Mouse (Mus musculus) stomach, adult 2 months (tissue): Measurements from ENCODE around the gene Gm5065. TPM values are rescaled to one million over a fixed set of nuclear protein-coding genes. Genes with fewer than 3 reads are reported as not detected.

ENCODE experiments used
- polyA plus RNA-seq: library from polyadenylated mRNA; depleted of rRNA; stranded (reverse); fragments of >200 nt; gene quantifications from 2 replicates; pipeline ENCODE4 v1.2.3, GENCODE M21; 2012; rRNA removed

Gm5065 gene
- polyA plus RNA-seq = not detected in 2 replicates

DNA sequence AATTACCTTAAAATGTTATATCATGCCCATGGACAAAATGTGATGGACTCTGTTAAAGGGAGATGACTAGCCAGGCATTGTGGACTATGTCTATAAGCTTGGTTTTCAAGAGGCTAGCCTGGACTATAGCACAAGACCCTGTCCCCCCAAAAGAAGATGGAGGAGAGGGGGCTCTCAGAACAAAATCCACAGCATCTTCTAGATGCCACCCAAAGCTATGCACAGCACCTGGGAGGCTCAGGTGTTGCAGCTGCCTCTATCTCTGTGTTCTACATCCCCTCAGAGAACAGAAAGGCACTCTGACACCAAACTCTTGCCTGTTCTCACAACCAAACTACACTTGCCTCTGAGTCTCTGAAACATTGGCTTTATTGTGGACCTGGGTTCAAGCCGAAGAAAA is at the start of gene Gm5065:
Gene Gm5065 (plus strand): TSS at position 301 of the 400 bp plus-strand sequence.

DNA sequence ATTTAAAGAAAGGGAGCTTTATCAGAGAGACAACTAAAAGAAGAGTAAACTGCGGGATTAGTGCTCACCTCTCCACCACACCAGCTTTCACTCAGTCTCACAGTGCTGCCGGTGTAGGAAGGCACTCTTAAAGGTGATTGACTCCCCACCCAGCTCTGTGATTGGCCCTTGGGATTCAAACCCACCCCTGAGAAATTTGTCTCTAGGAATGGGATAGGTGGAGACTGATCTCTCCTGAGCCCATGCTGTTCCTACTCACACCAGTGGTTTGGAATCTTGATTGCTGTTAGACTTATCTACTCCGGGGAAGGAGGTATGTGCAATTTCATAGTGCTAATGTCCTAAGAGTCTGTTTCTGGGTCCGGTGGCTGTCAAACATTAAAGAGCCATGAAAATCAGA is 598 bp downstream of the Gm5065 start, which contains the start of gene Nlrp2:
Gene Nlrp2 (minus strand): TSS at position 101 of the 400 bp plus-strand sequence.

Other genes starting within 250 kb of the Gm5065 start
- gene Rfpl4, start 233.6 kb upstream of the Gm5065 start, polyA plus RNA-seq = not detected in 2 replicates
- gene Rasl2-9, start 224.6 kb upstream of the Gm5065 start, polyA plus RNA-seq = not detected in 2 replicates
- gene Vmn1r55, start 200.9 kb upstream of the Gm5065 start, polyA plus RNA-seq = not detected in 2 replicates
- gene Vmn1r56, start 153.8 kb upstream of the Gm5065 start, polyA plus RNA-seq = not detected in 2 replicates
- not detected in 2 replicates for gene Vmn1r57, start 132.0 kb upstream of the Gm5065 start, polyA plus RNA-seq
- not detected in 2 replicates for gene Nlrp2, start 498 bp downstream of the Gm5065 start, polyA plus RNA-seq
- not detected in 2 replicates for gene Vmn1r58, start 62.9 kb downstream of the Gm5065 start, polyA plus RNA-seq
- not detected in 2 replicates for gene Vmn1r59, start 106.2 kb downstream of the Gm5065 start, polyA plus RNA-seq
- not detected in 2 replicates for gene Vmn2r28, start 143.4 kb downstream of the Gm5065 start, polyA plus RNA-seq
- gene Vmn1r60, start 196.8 kb downstream of the Gm5065 start, polyA plus RNA-seq = not detected in 2 replicates